8 mouse cellular contexts compared by ENCODE assay signal in the genomic region with DNA sequence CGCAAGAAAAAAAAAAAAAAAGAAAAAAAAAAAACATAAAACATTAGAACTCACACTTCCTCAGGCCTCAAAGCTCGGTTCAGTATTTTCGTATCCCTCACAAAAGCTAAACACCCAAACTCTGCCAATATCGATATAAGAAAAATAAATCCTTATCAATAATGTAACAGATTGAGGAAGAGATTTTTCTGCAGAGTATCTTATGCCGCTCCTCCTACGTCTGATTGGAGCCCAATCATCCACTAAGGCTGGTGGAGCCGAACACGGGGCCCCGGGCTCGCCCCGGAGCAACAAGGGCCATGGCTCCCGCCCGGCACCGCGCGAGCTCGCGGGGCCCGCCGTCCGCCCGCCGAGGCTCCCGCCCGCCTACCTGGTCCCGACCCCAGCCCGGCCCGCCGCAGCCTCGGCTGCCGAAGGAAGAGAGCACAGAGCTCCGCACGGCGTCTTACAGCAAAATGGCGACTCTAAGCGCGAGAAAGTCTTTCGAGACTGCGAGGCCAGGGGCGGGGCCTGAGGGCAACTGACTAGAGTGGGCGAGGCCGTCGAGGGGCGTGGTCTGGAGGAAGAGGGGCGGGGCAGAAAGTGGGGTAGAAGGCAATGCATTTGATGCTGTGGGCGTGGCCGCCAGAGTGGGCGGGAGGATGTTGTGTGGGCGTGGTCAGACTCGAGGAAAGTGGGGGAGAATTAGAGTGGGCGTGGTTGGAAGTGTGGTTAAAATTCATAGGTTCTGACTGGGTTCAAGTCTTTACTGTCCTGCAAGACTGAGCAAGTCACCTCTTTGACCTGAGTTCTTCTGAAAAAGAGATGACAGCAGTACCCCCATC. TPM values are rescaled to one million over a fixed set of nuclear protein-coding genes. Genes with fewer than 3 reads are reported as not detected.
DNase-seq lines count a peak whose midpoint lies in the region; ATAC-seq and TF ChIP-seq lines count a peak whose summit lies in the region.

A gene (minus strand): TSS at position 505 of the 824 bp plus-strand sequence.

- H3K27me3 ChIP-seq in C2C12 (ENCODE audit: control insufficient read depth, insufficient read depth, insufficient read length) (no peaks in the 10 kb centered on the region), myocyte (ENCODE audit: control insufficient read depth, insufficient read depth, insufficient read length) (no peaks in the 10 kb centered on the region)
- H3K27me3 ChIP-seq in erythroblast, embryonic 14.5 days (ENCODE audit: control insufficient read depth): no peaks in the 10 kb centered on the region
- no peaks in the 10 kb centered on the region for H3K27me3 ChIP-seq in heart, embryonic 11.5 days (ENCODE audit: control insufficient read depth, insufficient read depth, low read length)
- no peaks in the 10 kb centered on the region for H3K27me3 ChIP-seq in kidney, embryonic 16.5 days (ENCODE audit: insufficient read depth, low read length)
- H3K27me3 ChIP-seq in liver, adult 2 months (ENCODE audit: control insufficient read depth, insufficient read depth, low read length): no peaks in the 10 kb centered on the region
- no peaks in the 10 kb centered on the region for H3K27me3 ChIP-seq in splenic B cell, adult 2 months (ENCODE audit: control insufficient read depth, insufficient read depth, low read length, poor library complexity, severe bottlenecking)

- DNase-seq in brain, embryonic 14.5 days (ENCODE audit: low read depth): peak; percentile 98
- DNase-seq in liver, adult 2 months (ENCODE audit: extremely low read depth, low read depth, low spot score): peak; percentile 82
- DNase-seq in splenic B cell, adult 2 months (ENCODE audit: low read depth, low spot score): peak; percentile 99

- H3K4me2 ChIP-seq in heart, embryonic 11.5 days: peak within 1 kb of the TSS; percentile 77
- H3K4me2 ChIP-seq in kidney, embryonic 16.5 days (replicated peaks; ENCODE audit: low read depth, low read length): peak within 1 kb of the TSS; percentile 66
- H3K4me2 ChIP-seq in myocyte (ENCODE audit: low read depth): peak within 1 kb of the TSS; percentile 92

- H3K4me3 ChIP-seq in C2C12 (ENCODE audit: insufficient read depth, poor library complexity, severe bottlenecking) (peak within 1 kb of the TSS; percentile 52), myocyte (peak within 1 kb of the TSS; percentile 38)
- peak within 1 kb of the TSS; percentile 69 for H3K4me3 ChIP-seq in erythroblast, embryonic 14.5 days (replicated peaks)
- peak within 1 kb of the TSS; percentile 53 for H3K4me3 ChIP-seq in heart, embryonic 11.5 days (ENCODE audit: low read depth, low read length)
- H3K4me3 ChIP-seq in kidney, embryonic 16.5 days (ENCODE audit: low read length): peak within 1 kb of the TSS; percentile 67
- peak within 1 kb of the TSS; percentile 70 for H3K4me3 ChIP-seq in liver, adult 2 months (ENCODE audit: insufficient read depth, low read depth, low read length)

- no peaks in the 10 kb centered on the region for H3K9me3 ChIP-seq in erythroblast, embryonic 14.5 days (ENCODE audit: control insufficient read depth, low read length)
- H3K9me3 ChIP-seq in heart, embryonic 11.5 days (replicated peaks; ENCODE audit: control insufficient read depth, low read length): no peaks in the 10 kb centered on the region
- H3K9me3 ChIP-seq in kidney, embryonic 16.5 days (ENCODE audit: low read length): no peaks in the 10 kb centered on the region

- H3K36me3 ChIP-seq in C2C12 (ENCODE audit: control insufficient read depth, insufficient read depth) (peaks cover 6% of the 10 kb centered on the region), myocyte (ENCODE audit: control insufficient read depth, insufficient read depth) (peaks cover 5% of the 10 kb centered on the region)
- no peaks in the 10 kb centered on the region for H3K36me3 ChIP-seq in erythroblast, embryonic 14.5 days (ENCODE audit: control insufficient read depth)
- no peaks in the 10 kb centered on the region for H3K36me3 ChIP-seq in heart, embryonic 11.5 days (ENCODE audit: control insufficient read depth, insufficient read depth, low read length)
- H3K36me3 ChIP-seq in kidney, embryonic 16.5 days (ENCODE audit: insufficient read depth, low read length): peaks cover 6% of the 10 kb centered on the region; the same call in 1 of the 2 replicates
- H3K36me3 ChIP-seq in liver, adult 2 months (ENCODE audit: control insufficient read depth, insufficient read depth, low read length): no peaks in the 10 kb centered on the region
- no peaks in the 10 kb centered on the region for H3K36me3 ChIP-seq in splenic B cell, adult 2 months (ENCODE audit: control insufficient read depth, insufficient read depth, low read length, poor library complexity, severe bottlenecking)

- TF ChIP-seq POLR2A in brain, embryonic 14.5 days (IDR thresholded peaks at IDR 0.05; ENCODE audit: borderline replicate concordance, extremely low read depth, insufficient read depth, insufficient read length, poor library complexity, severe bottlenecking): peak; percentile 81
- TF ChIP-seq POLR2A in liver, adult 2 months (IDR thresholded peaks at IDR 0.05; ENCODE audit: extremely low read depth, insufficient read depth, low read length): peak; percentile 76; the same call in 1 of the 2 replicates
- TF ChIP-seq POLR2A in myocyte (IDR thresholded peaks at IDR 0.05; ENCODE audit: insufficient read length, low read depth): peak; percentile 83

- ATAC-seq in heart, embryonic 11.5 days (replicated peaks; ENCODE audit: insufficient number of reproducible peaks, low FRiP score, low TSS enrichment): peak; percentile 91
- ATAC-seq in kidney, embryonic 16.5 days (ENCODE audit: low FRiP score, low TSS enrichment): peak; percentile 95

- H3K9ac ChIP-seq in heart, embryonic 11.5 days (ENCODE audit: low read depth, low read length): peak within 1 kb of the TSS; percentile 74
- H3K9ac ChIP-seq in kidney, embryonic 16.5 days (replicated peaks; ENCODE audit: low read length): peak within 1 kb of the TSS; percentile 84
- peak within 1 kb of the TSS; percentile 85 for H3K9ac ChIP-seq in liver, adult 2 months (ENCODE audit: low read depth, low read length)

- peak within 1 kb of the TSS; percentile 84 for H3ac ChIP-seq in C2C12 (ENCODE audit: control insufficient read depth, insufficient read length, low read depth)
- no peak within 1 kb of the TSS for H3ac ChIP-seq in myocyte (ENCODE audit: control insufficient read depth, insufficient read length)

- peaks cover 40% of the 10 kb centered on the region for H3K4me1 ChIP-seq in erythroblast, embryonic 14.5 days (ENCODE audit: control insufficient read depth)
- 0 out of 2 replicates have a peak, but pooled peaks cover 3% of the 10 kb centered on the region for H3K4me1 ChIP-seq in heart, embryonic 11.5 days (ENCODE audit: control insufficient read depth, insufficient read depth, low read length)
- peaks cover 9% of the 10 kb centered on the region for H3K4me1 ChIP-seq in kidney, embryonic 16.5 days (ENCODE audit: insufficient read depth, low read length)
- H3K4me1 ChIP-seq in liver, adult 2 months (ENCODE audit: control insufficient read depth, insufficient read depth, low read length): no peaks in the 10 kb centered on the region; the same call in 1 of the 2 replicates

- H3K79me3 ChIP-seq in C2C12 (ENCODE audit: low read depth): peaks cover 10% of the 10 kb centered on the region

- TF ChIP-seq CTCF in C2C12 (IDR thresholded peaks at IDR 0.05; ENCODE audit: control insufficient read depth, insufficient read depth, insufficient read length): no peak
- TF ChIP-seq CTCF in brain, embryonic 14.5 days (IDR thresholded peaks at IDR 0.05; ENCODE audit: borderline replicate concordance, extremely low read depth, insufficient read depth, insufficient read length): no peak
- TF ChIP-seq CTCF in liver, adult 2 months (IDR thresholded peaks at IDR 0.05; ENCODE audit: low read depth, low read length): no peak

- peak within 1 kb of the TSS; percentile 76 for H3K27ac ChIP-seq in heart, embryonic 11.5 days (ENCODE audit: low read depth, low read length)
- H3K27ac ChIP-seq in kidney, embryonic 16.5 days (ENCODE audit: low read length): peak within 1 kb of the TSS; percentile 92
- peak within 1 kb of the TSS; percentile 68 for H3K27ac ChIP-seq in liver, adult 2 months (replicated peaks; ENCODE audit: insufficient read depth, low read depth, low read length)

- WGBS in heart, embryonic 11.5 days (ENCODE audit: insufficient replicate concordance): under 1% methylated on average over 51 of the region's 51 CpGs
- WGBS in kidney, embryonic 16.5 days: under 1% methylated on average over 51 of the region's 51 CpGs
- under 1% methylated on average over 51 of the region's 51 CpGs for WGBS in liver, adult 2 months

- H3K79me2 ChIP-seq in C2C12 (ENCODE audit: control insufficient read depth, insufficient read depth) (peaks cover 44% of the 10 kb centered on the region), myocyte (ENCODE audit: control insufficient read depth, insufficient read depth) (peaks cover 17% of the 10 kb centered on the region)
- peaks cover 6% of the 10 kb centered on the region; the same call in 1 of the 2 replicates for H3K79me2 ChIP-seq in liver, adult 2 months (ENCODE audit: control insufficient read depth, insufficient read depth, low read length)

TF ChIP-seq in C2C12, 6 proteins besides CTCF, POLR2A, EP300 and RAD21:
- TF ChIP-seq MYOD1 (IDR thresholded peaks at IDR 0.05; ENCODE audit: control insufficient read depth, insufficient read length, low read depth) (no peak), MAX (IDR thresholded peaks at IDR 0.05) (peak; percentile 58)

TF ChIP-seq in myocyte, 11 proteins besides CTCF, POLR2A, EP300 and RAD21:
- TF ChIP-seq POLR2AphosphoS2 (IDR thresholded peaks at IDR 0.05; ENCODE audit: insufficient read length, low read depth) (peak; percentile 60), MYOG (IDR thresholded peaks at IDR 0.05; ENCODE audit: control insufficient read depth in 1 of 3, insufficient read depth in 1 of 3, insufficient read length in 2 of 3, low read depth in 2 of 3) (peak in 1 of 3 experiments; percentile 2), REST (IDR thresholded peaks at IDR 0.05; ENCODE audit: insufficient read depth, insufficient read length) (no peak), TCF12 (IDR thresholded peaks at IDR 0.05; ENCODE audit: insufficient read depth, poor library complexity, severe bottlenecking) (no peak)
TF ChIP-seq in myocyte: peak in this region for 2.

RNA-seq across cellular contexts. Expression of the gene that starts here (rescaled TPM):
- 15.9 TPM for polyA plus RNA-seq in C2C12 (2012; fragmentation: generic; extraction: Trizol)
- 54.3 and 68.5 TPM in 2 replicates for polyA plus RNA-seq in brain, embryonic 14.5 days (2012; rRNA removed)
- 0.16 TPM in 2 replicates for polyA plus RNA-seq in erythroblast, embryonic 14.5 days (2012)
- 13.8 and 16.2 TPM in 2 replicates for polyA plus RNA-seq in heart, embryonic 11.5 days (2014; fragmentation: Nextera tagmentation; extraction: Ambion mirVana)
- polyA plus RNA-seq in kidney, embryonic 16.5 days (2015; fragmentation: Nextera tagmentation; extraction: Ambion mirVana): 31.7 and 33.3 TPM in 2 replicates
- total RNA-seq in liver, adult 2 months (2014; rRNA removed): 12.6 and 13.5 TPM in 2 replicates
- polyA plus RNA-seq in liver, adult 2 months (2012; rRNA removed): 6.0 and 6.6 TPM in 2 replicates
- polyA plus RNA-seq in myocyte (2012; fragmentation: generic; extraction: Trizol): 11.5 TPM

Comparison
In these comparisons a context has a peak if more than half of its experiments do, and no peak if none do; other contexts are left out.
1. Peak in every context shown above with its lines: DNase-seq, ATAC-seq, H3K4me3 ChIP-seq and H3K27ac ChIP-seq.